Mouse (Mus musculus): ENCODE data around the gene Ifnar1. TPM values are rescaled to one million over a fixed set of nuclear protein-coding genes. Genes with fewer than 3 reads are reported as not detected.

Gene Ifnar1
- polyA plus RNA-seq, 1 experiment from 2014 or later = 51.9 TPM

DNA sequence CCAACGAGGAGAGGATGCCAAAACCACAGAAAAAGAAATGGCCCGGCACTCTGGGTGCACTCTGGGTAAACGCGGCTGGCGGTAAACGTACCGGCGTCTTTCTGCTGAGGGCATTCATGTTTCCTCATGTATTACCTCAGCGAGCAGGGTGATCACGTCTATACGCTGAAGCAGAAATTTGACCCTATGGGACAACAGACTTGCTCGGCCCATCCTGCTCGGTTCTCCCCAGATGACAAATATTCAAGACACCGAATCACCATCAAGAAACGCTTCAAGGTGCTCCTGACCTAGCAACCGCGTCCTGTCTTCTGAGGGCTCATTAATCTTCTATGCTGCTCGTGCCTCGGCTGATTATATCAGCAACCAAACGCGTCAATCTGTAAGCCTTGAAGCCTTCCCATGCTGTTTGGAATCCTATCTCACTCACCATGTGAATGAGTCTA, 26.7 kb upstream of the Ifnar1 start:
- Histone ChIP-seq H3K4me2 (ENCODE audit: low read length) (no peak overlapping the region), H3K9me3 (ENCODE audit: control insufficient read depth, low read length) (no peaks in the 10 kb centered on the region), H3K9ac (ENCODE audit: low read length) (no peak overlapping the region), H3K27me3 (replicated peaks; ENCODE audit: control insufficient read depth, insufficient read depth, low read length) (no peaks in the 10 kb centered on the region), H3K4me3 (ENCODE audit: low read depth, low read length) (no peak overlapping the region), H3K4me1 (replicated peaks; ENCODE audit: control insufficient read depth, insufficient read depth, low read length) (no peaks in the 10 kb centered on the region), H3K36me3 (ENCODE audit: control insufficient read depth, insufficient read depth, low read length) (no peaks in the 10 kb centered on the region), H3K27ac (ENCODE audit: low read depth) (no peak overlapping the region)
- ATAC-seq (replicated peaks; ENCODE audit: low FRiP score, low TSS enrichment, low read depth) (no peak), DNase-seq (ENCODE audit: low spot score) (no peak)
- WGBS = 78% methylated on average over 21 of the region's 21 CpGs

DNA sequence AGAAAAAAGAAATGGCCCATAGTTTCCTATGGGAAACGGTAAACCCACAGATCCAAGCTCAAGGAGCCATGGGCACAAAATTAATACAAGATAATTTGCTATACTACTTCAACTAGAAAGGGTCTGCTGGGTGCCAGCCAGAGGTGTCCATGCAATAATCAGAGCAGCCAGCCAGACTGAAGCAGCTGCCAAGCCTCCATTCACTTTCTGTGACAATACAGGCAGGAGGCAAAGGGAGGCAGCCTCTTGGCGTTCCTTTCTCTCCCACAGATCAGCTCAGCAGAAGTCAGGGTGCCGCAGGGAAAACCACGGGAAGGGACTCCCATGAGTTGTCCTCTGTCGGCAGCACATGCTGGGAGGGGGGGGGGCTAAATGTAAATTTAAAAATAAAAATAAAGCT, 26.1 kb upstream of the Ifnar1 start:
- no peaks in the 10 kb centered on the region for H3K4me1 ChIP-seq (replicated peaks; ENCODE audit: control insufficient read depth, insufficient read depth, low read length)
- no peak overlapping the region for H3K4me3 ChIP-seq (ENCODE audit: low read depth, low read length)
- no peaks in the 10 kb centered on the region for H3K27me3 ChIP-seq (replicated peaks; ENCODE audit: control insufficient read depth, insufficient read depth, low read length)
- no peak overlapping the region for H3K27ac ChIP-seq (ENCODE audit: low read depth)
- no peak overlapping the region for H3K9ac ChIP-seq (ENCODE audit: low read length)
- H3K4me2 ChIP-seq (ENCODE audit: low read length) = no peak overlapping the region
- ATAC-seq (replicated peaks; ENCODE audit: low FRiP score, low TSS enrichment, low read depth) (no peak), DNase-seq (ENCODE audit: low spot score) (no peak)
- 65% methylated on average over 5 of the region's 5 CpGs for WGBS
- H3K36me3 ChIP-seq (ENCODE audit: control insufficient read depth, insufficient read depth, low read length) = no peaks in the 10 kb centered on the region
- no peaks in the 10 kb centered on the region for H3K9me3 ChIP-seq (ENCODE audit: control insufficient read depth, low read length)

GRCm38 (mm10) chr16:91459396-91459795, 25.6 kb upstream of the Ifnar1 start:
- 90% methylated on average over 3 of the region's 3 CpGs for WGBS
- Histone ChIP-seq H3K4me2 (ENCODE audit: low read length) (no peak overlapping the region), H3K9ac (ENCODE audit: low read length) (no peak overlapping the region), H3K27me3 (replicated peaks; ENCODE audit: control insufficient read depth, insufficient read depth, low read length) (no peaks in the 10 kb centered on the region), H3K36me3 (ENCODE audit: control insufficient read depth, insufficient read depth, low read length) (no peaks in the 10 kb centered on the region), H3K4me1 (replicated peaks; ENCODE audit: control insufficient read depth, insufficient read depth, low read length) (no peaks in the 10 kb centered on the region), H3K27ac (ENCODE audit: low read depth) (no peak overlapping the region), H3K9me3 (ENCODE audit: control insufficient read depth, low read length) (no peaks in the 10 kb centered on the region), H3K4me3 (ENCODE audit: low read depth, low read length) (no peak overlapping the region)
- no peak for DNase-seq (ENCODE audit: low spot score)
- ATAC-seq (replicated peaks; ENCODE audit: low FRiP score, low TSS enrichment, low read depth) = no peak

DNA sequence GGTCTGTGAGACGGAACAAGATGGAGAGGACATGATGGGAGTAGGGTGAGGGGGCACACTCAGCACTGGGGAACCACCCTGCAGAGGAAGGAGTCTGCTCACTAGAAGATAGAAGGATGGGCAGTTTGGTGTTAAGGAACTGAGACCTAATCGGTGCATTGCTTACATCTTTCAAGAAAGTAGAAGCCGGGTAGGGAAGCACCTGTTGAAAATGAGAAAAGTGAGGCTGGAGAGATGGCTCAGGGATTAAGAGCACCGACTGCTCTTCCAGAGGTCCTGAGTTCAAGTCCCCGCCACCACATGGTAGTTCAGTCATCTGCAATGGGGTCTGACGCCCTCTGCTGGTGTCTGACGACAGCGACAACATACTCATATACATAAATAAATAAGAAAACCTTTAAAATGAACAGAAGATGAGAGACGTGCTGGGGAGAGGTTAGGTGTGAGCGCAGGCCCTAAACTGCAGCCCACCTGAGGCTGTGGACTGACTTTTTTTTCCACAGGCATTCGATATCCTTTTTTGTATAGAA, 25.1 kb upstream of the Ifnar1 start:
- Histone ChIP-seq H3K4me1 (replicated peaks; ENCODE audit: control insufficient read depth, insufficient read depth, low read length) (no peaks in the 10 kb centered on the region), H3K9ac (ENCODE audit: low read length) (no peak overlapping the region), H3K27ac (ENCODE audit: low read depth) (no peak overlapping the region), H3K4me2 (ENCODE audit: low read length) (no peak overlapping the region), H3K27me3 (replicated peaks; ENCODE audit: control insufficient read depth, insufficient read depth, low read length) (no peaks in the 10 kb centered on the region), H3K9me3 (ENCODE audit: control insufficient read depth, low read length) (no peaks in the 10 kb centered on the region), H3K4me3 (ENCODE audit: low read depth, low read length) (no peak overlapping the region), H3K36me3 (ENCODE audit: control insufficient read depth, insufficient read depth, low read length) (no peaks in the 10 kb centered on the region)
- ATAC-seq (replicated peaks; ENCODE audit: low FRiP score, low TSS enrichment, low read depth) (no peak), DNase-seq (ENCODE audit: low spot score) (no peak)
- 75% methylated on average over 11 of the region's 11 CpGs for WGBS

DNA sequence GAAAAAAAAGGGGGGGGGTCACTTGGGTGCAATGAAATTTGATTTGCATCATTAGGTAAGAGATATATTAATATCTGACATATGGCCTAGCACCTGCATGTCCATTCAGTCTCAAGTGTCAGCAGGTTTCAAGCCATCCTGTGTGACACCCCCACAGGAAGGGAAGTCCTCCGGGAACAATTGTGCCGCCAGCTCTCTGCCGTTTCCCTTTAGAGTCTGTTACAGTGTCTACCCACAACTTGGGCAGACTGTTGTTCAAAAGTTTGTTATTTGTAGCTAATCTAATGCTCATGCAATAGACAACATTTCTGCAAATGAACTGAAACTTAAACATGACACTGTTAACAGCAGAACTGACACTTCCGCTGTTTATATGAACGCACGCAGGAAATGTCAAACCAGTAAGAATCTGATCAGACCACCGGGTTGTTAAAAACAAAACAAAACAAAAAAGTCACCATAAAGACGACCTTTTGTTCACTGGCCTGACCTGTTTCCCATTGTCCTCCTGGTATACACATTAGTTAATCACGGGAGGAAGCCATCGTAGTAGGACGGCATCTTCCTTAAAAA, 23.9 kb upstream of the Ifnar1 start:
- Histone ChIP-seq H3K27ac (ENCODE audit: low read depth) (0 out of 2 replicates have a peak overlapping the region, but pooled peaks have one; percentile 14), H3K9me3 (ENCODE audit: control insufficient read depth, low read length) (no peaks in the 10 kb centered on the region), H3K4me1 (replicated peaks; ENCODE audit: control insufficient read depth, insufficient read depth, low read length) (peaks cover 4% of the 10 kb centered on the region; the same call in 1 of the 2 replicates), H3K4me2 (ENCODE audit: low read length) (no peak overlapping the region), H3K4me3 (ENCODE audit: low read depth, low read length) (no peak overlapping the region), H3K27me3 (replicated peaks; ENCODE audit: control insufficient read depth, insufficient read depth, low read length) (no peaks in the 10 kb centered on the region), H3K9ac (ENCODE audit: low read length) (no peak overlapping the region), H3K36me3 (ENCODE audit: control insufficient read depth, insufficient read depth, low read length) (no peaks in the 10 kb centered on the region)
- no peak for DNase-seq (ENCODE audit: low spot score)
- WGBS = 58% methylated on average over 11 of the region's 11 CpGs
- no peak for ATAC-seq (replicated peaks; ENCODE audit: low FRiP score, low TSS enrichment, low read depth)

GRCm38 (mm10) chr16:91461773-91462181, 23.3 kb upstream of the Ifnar1 start:
- ATAC-seq (replicated peaks; ENCODE audit: low FRiP score, low TSS enrichment, low read depth) = no peak
- no peak overlapping the region for H3K9ac ChIP-seq (ENCODE audit: low read length)
- H3K27me3 ChIP-seq (replicated peaks; ENCODE audit: control insufficient read depth, insufficient read depth, low read length) = no peaks in the 10 kb centered on the region
- H3K4me3 ChIP-seq (ENCODE audit: low read depth, low read length) = no peak overlapping the region
- H3K4me2 ChIP-seq (ENCODE audit: low read length) = no peak overlapping the region
- no peak overlapping the region; the same call in 1 of the 2 replicates for H3K27ac ChIP-seq (ENCODE audit: low read depth)
- no peak for DNase-seq (ENCODE audit: low spot score)
- peaks cover 7% of the 10 kb centered on the region for H3K4me1 ChIP-seq (replicated peaks; ENCODE audit: control insufficient read depth, insufficient read depth, low read length)
- H3K36me3 ChIP-seq (ENCODE audit: control insufficient read depth, insufficient read depth, low read length) = no peaks in the 10 kb centered on the region
- no peaks in the 10 kb centered on the region for H3K9me3 ChIP-seq (ENCODE audit: control insufficient read depth, low read length)
- WGBS = 59% methylated on average over 9 of the region's 9 CpGs

GRCm38 (mm10) chr16:91462644-91463043, 22.4 kb upstream of the Ifnar1 start:
- H3K9me3 ChIP-seq (ENCODE audit: control insufficient read depth, low read length) = no peaks in the 10 kb centered on the region
- peaks cover 7% of the 10 kb centered on the region for H3K4me1 ChIP-seq (replicated peaks; ENCODE audit: control insufficient read depth, insufficient read depth, low read length)
- no peaks in the 10 kb centered on the region for H3K36me3 ChIP-seq (ENCODE audit: control insufficient read depth, insufficient read depth, low read length)
- H3K27ac ChIP-seq (ENCODE audit: low read depth) = no peak overlapping the region
- no peak overlapping the region for H3K4me2 ChIP-seq (ENCODE audit: low read length)
- no peaks in the 10 kb centered on the region for H3K27me3 ChIP-seq (replicated peaks; ENCODE audit: control insufficient read depth, insufficient read depth, low read length)
- no peak for DNase-seq (ENCODE audit: low spot score)
- WGBS = 70% methylated on average over 3 of the region's 3 CpGs
- ATAC-seq (replicated peaks; ENCODE audit: low FRiP score, low TSS enrichment, low read depth) = no peak
- no peak overlapping the region for H3K9ac ChIP-seq (ENCODE audit: low read length)
- H3K4me3 ChIP-seq (ENCODE audit: low read depth, low read length) = no peak overlapping the region

DNA sequence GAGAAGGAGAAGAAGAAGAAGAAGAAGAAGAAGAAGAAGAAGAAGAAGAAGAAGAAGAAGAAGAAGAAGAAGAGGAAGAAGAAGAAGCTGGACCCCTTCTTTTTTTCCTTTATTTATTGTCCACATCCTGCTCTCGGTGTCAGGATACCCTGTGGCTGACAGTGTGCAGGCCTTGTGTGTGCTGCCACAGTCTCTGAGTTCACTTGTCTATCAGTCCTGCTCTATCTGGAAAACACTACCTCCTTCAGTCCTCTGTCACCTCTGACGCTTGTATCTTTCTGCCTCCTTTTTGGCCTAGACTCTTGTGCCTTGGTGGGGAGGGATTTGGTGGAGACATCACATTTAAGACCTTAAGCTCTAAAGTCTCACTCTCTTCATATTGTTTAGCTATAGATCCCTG, 21.6 kb upstream of the Ifnar1 start:
- DNase-seq (ENCODE audit: low spot score) (no peak), ATAC-seq (replicated peaks; ENCODE audit: low FRiP score, low TSS enrichment, low read depth) (no peak)
- no peaks in the 10 kb centered on the region; the same call in 1 of the 2 replicates for H3K9me3 ChIP-seq (ENCODE audit: control insufficient read depth, low read length)
- no peak overlapping the region for H3K27ac ChIP-seq (ENCODE audit: low read depth)
- H3K9ac ChIP-seq (ENCODE audit: low read length) = no peak overlapping the region
- no peaks in the 10 kb centered on the region for H3K36me3 ChIP-seq (ENCODE audit: control insufficient read depth, insufficient read depth, low read length)
- no peak overlapping the region for H3K4me3 ChIP-seq (ENCODE audit: low read depth, low read length)
- H3K4me1 ChIP-seq (replicated peaks; ENCODE audit: control insufficient read depth, insufficient read depth, low read length) = peaks cover 7% of the 10 kb centered on the region
- H3K4me2 ChIP-seq (ENCODE audit: low read length) = no peak overlapping the region
- 70% methylated on average over 2 of the region's 2 CpGs for WGBS
- no peaks in the 10 kb centered on the region for H3K27me3 ChIP-seq (replicated peaks; ENCODE audit: control insufficient read depth, insufficient read depth, low read length)

GRCm38 (mm10) chr16:91463836-91464400, 21.1 kb upstream of the Ifnar1 start:
- Histone ChIP-seq H3K9me3 (ENCODE audit: control insufficient read depth, low read length) (no peaks in the 10 kb centered on the region; the same call in 1 of the 2 replicates), H3K27me3 (replicated peaks; ENCODE audit: control insufficient read depth, insufficient read depth, low read length) (no peaks in the 10 kb centered on the region), H3K27ac (ENCODE audit: low read depth) (no peak overlapping the region), H3K36me3 (ENCODE audit: control insufficient read depth, insufficient read depth, low read length) (no peaks in the 10 kb centered on the region), H3K9ac (ENCODE audit: low read length) (peak overlapping the region; percentile 46; the same call in 1 of the 2 replicates), H3K4me2 (ENCODE audit: low read length) (peak overlapping the region; percentile 53), H3K4me1 (replicated peaks; ENCODE audit: control insufficient read depth, insufficient read depth, low read length) (peaks cover 7% of the 10 kb centered on the region), H3K4me3 (ENCODE audit: low read depth, low read length) (peak overlapping the region; percentile 49)
- WGBS = 86% methylated on average over 4 of the region's 4 CpGs
- ATAC-seq (replicated peaks; ENCODE audit: low FRiP score, low TSS enrichment, low read depth) (no peak), DNase-seq (ENCODE audit: low spot score) (no peak)
